Comparison of ENCODE assay signal across 21 mouse cellular contexts in the genomic region with DNA sequence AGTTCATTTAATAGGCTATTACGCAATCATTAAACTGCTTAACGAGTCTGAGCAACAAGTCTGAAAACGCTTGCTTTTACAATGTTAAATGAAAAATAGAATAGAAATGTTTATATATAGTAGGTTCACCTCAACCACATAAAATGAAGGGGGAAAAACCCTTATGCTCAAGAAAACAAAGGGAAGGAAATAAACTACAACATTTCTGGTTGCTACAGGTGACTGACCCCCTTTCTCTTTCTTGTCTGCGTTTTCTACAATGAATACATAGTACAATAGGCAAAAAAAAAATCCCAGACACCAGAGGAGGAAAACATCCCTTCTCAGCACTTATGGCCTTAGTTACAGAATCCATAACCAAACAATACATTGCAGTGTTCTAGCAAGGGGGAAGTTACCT. TPM values are rescaled to one million over a fixed set of nuclear protein-coding genes. Genes with fewer than 3 reads are reported as not detected.
DNase-seq lines count a peak whose midpoint lies in the region; ATAC-seq lines count a peak whose summit lies in the region.
"Had no signal": no experiment of that assay in that cellular context is flagged by ENCODE, and none has a peak within 500 bp of the region (broad histone marks: within the 10 kb centered on the region; RNA-seq: fewer than 3 reads in every experiment).

No protein-coding gene starts in this region.

- no peak overlapping the region for H3K9ac ChIP-seq in hindbrain, embryonic 12.5 days
- H3K9ac ChIP-seq: embryonic facial prominence, embryonic 12.5 days; forebrain, embryonic 12.5 days had no signal

- no peaks in the 10 kb centered on the region for H3K4me1 ChIP-seq in hindbrain, embryonic 12.5 days
- H3K4me1 ChIP-seq: embryonic facial prominence, embryonic 10.5 days; embryonic facial prominence, embryonic 12.5 days; forebrain, embryonic 12.5 days had no signal

- ATAC-seq in CD4-positive, CD25-positive, alpha-beta regulatory T cell, adult 4 months = peak; percentile 75
- peak; percentile 40; the same call in 1 of the 2 replicates for ATAC-seq in granulocyte monocyte progenitor cell, adult 5-6 weeks (replicated peaks; ENCODE audit: poor library complexity, severe bottlenecking)
- peak; percentile 84 for ATAC-seq in inflammation-experienced regulatory T-cells, adult 6 months
- no peak for ATAC-seq in hindbrain, embryonic 12.5 days (ENCODE audit: low FRiP score)
- ATAC-seq: forebrain, embryonic 14.5 days; forebrain, embryonic 16.5 days had no signal

- no peak overlapping the region for H3K4me2 ChIP-seq in hindbrain, embryonic 12.5 days (replicated peaks)
- H3K4me2 ChIP-seq: embryonic facial prominence, embryonic 12.5 days; forebrain, embryonic 12.5 days had no signal

- no peak overlapping the region for H3K27ac ChIP-seq in hindbrain, embryonic 12.5 days
- H3K27ac ChIP-seq: embryonic facial prominence, embryonic 10.5 days; embryonic facial prominence, embryonic 12.5 days; forebrain, embryonic 12.5 days had no signal

- peaks cover 14% of the 10 kb centered on the region; the same call in 1 of the 2 replicates for H3K36me3 ChIP-seq in hindbrain, embryonic 12.5 days
- H3K36me3 ChIP-seq: embryonic facial prominence, embryonic 12.5 days had no signal

- DNase-seq in CD4-positive helper T cell, adult 2 months (ENCODE audit: low read depth, low spot score) = peak; percentile 16
- DNase-seq in right cerebral cortex, postnatal 10 days (ENCODE audit: low spot score in 2 of 2) = no peak
- DNase-seq in cerebellum, adult 8-10 months = no peak
- no peak for DNase-seq in frontal cortex, postnatal 36 days (ENCODE audit: low spot score in 2 of 2)
- DNase-seq: adrenal gland, adult 8-10 months; adrenal gland, postnatal 14 days; adrenal gland, postnatal 36 days; cerebellum, adult 18-20 months; cerebellum, adult 9-10 months; cerebellum, postnatal 10 days; cerebellum, postnatal 25 days had no signal

- no peaks in the 10 kb centered on the region for H3K9me3 ChIP-seq in hindbrain, embryonic 12.5 days (replicated peaks)
- H3K9me3 ChIP-seq: embryonic facial prominence, embryonic 10.5 days; embryonic facial prominence, embryonic 12.5 days; forebrain, embryonic 12.5 days had no signal

- no peaks in the 10 kb centered on the region for H3K27me3 ChIP-seq in hindbrain, embryonic 12.5 days
- H3K27me3 ChIP-seq: embryonic facial prominence, embryonic 12.5 days; forebrain, embryonic 12.5 days had no signal

- H3K4me3 ChIP-seq in hindbrain, embryonic 12.5 days = no peak overlapping the region
- H3K4me3 ChIP-seq: embryonic facial prominence, embryonic 10.5 days; embryonic facial prominence, embryonic 12.5 days; forebrain, embryonic 12.5 days had no signal

- 92% methylated on average over 4 of the region's 4 CpGs for WGBS in hindbrain, embryonic 12.5 days

RNA-seq across cellular contexts. Expression of gene Elf4, which starts 18.2 kb away (rescaled TPM):
- 10 to 100 TPM; 24.7 to 25.4 TPM for polyA plus RNA-seq in CD4-positive, CD25-positive, alpha-beta regulatory T cell, adult 4 months (2017; shearing (Covaris generic))
- total RNA-seq in granulocyte monocyte progenitor cell, adult 5-6 weeks (2014; fragmentation: Nextera tagmentation) = 45.1 and 47.2 TPM in 2 replicates
- total RNA-seq in granulocyte monocyte progenitor cell, adult 5-6 weeks (2017) = 12.7 and 13.8 TPM in 2 replicates
- 10 to 100 TPM; 26.8 to 32.6 (median 28.2) TPM for polyA plus RNA-seq in inflammation-experienced regulatory T-cells, adult 6 months (2017; shearing (Covaris generic))
- polyA plus RNA-seq in hindbrain, embryonic 12.5 days (2016; fragmentation: Nextera tagmentation; extraction: Ambion mirVana) = 2.1 and 2.9 TPM in 2 replicates

RNA-seq across cellular contexts. Expression of gene Aifm1, which starts 32.3 kb away (rescaled TPM):
- 10 to 100 TPM; 26.6 to 46.0 TPM for polyA plus RNA-seq in CD4-positive, CD25-positive, alpha-beta regulatory T cell, adult 4 months (2017; shearing (Covaris generic))
- total RNA-seq in granulocyte monocyte progenitor cell, adult 5-6 weeks (2014; fragmentation: Nextera tagmentation) = 67.0 TPM in 2 replicates
- total RNA-seq in granulocyte monocyte progenitor cell, adult 5-6 weeks (2017) = 85.6 and 97.1 TPM in 2 replicates
- polyA plus RNA-seq in inflammation-experienced regulatory T-cells, adult 6 months (2017; shearing (Covaris generic)) = 10 to 100 TPM; 28.1 to 40.4 (median 33.4) TPM
- polyA plus RNA-seq in hindbrain, embryonic 12.5 days (2016; fragmentation: Nextera tagmentation; extraction: Ambion mirVana) = 58.1 and 60.1 TPM in 2 replicates

RNA-seq across cellular contexts. Expression of gene Rab33a, which starts 38.0 kb away (rescaled TPM):
- 1 to 10 TPM in 1 of 2 experiments, under 1 TPM in 1; 0.28 to 1.5 TPM for polyA plus RNA-seq in CD4-positive, CD25-positive, alpha-beta regulatory T cell, adult 4 months (2017; shearing (Covaris generic))
- total RNA-seq in granulocyte monocyte progenitor cell, adult 5-6 weeks (2014; fragmentation: Nextera tagmentation) = not detected in 2 replicates
- not detected in 2 replicates for total RNA-seq in granulocyte monocyte progenitor cell, adult 5-6 weeks (2017)
- 1 to 10 TPM in 1 of 3 experiments, under 1 TPM in 2; 0.52 to 1.6 (median 0.68) TPM for polyA plus RNA-seq in inflammation-experienced regulatory T-cells, adult 6 months (2017; shearing (Covaris generic))
- polyA plus RNA-seq in hindbrain, embryonic 12.5 days (2016; fragmentation: Nextera tagmentation; extraction: Ambion mirVana) = 46.4 and 46.6 TPM in 2 replicates
- total RNA-seq: MEL had no signal

Comparison
In these comparisons a context has a peak if more than half of its experiments do, and no peak if none do; other contexts are left out.
1. RNA of gene Rab33a, which starts 38.0 kb away (polyA plus RNA-seq): 46.4 to 46.6 TPM in hindbrain, embryonic 12.5 days; 0.28 to 1.5 TPM in CD4-positive, CD25-positive, alpha-beta regulatory T cell, adult 4 months and 0.52 to 1.6 TPM in inflammation-experienced regulatory T-cells, adult 6 months; every median in the first group is over 10 times any median in the second.